Mouse (Mus musculus): Measurements from ENCODE around the gene Hpn.

The Hpn gene

DNA sequence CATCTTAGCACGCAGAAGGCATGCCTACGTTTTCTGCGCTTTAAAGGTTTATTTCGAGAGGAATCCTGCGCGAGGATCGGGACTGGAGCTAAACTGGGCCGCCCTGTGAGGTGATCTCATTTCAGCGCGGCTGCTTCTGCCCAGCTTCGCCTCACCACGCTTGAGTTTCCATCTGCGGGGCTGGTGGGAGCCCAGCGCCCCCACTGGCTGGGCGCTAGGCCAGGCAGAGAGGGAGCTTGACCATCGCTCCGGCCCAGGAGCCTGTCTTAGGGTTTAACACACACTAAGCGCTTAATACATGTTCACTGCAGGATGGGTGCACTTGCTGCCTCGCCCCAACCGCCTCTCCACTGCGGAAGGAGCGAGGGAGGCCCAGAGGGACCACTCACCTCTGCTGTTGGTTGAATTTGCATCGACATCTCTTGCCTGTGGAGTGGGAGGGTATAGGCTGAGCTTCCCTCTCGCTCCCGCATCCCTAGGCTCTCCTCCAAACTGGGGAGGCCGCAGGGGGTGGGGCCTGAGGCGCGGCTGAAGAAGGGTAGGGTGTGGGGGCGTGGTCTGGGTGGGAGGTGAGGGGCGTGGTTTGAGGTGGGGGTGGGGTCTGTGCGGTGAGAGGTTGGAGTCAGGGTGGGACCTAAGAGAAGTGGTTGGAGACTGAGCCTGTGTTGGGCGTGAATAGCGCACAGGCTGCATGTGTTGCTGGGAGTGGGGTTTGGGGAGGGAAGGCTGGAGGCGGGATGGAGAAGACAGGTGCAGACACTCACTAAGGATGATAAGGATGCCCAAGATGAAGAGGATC is 62.3 kb downstream of the Hpn start:
- DNase-seq, result peak; percentile 36

DNA sequence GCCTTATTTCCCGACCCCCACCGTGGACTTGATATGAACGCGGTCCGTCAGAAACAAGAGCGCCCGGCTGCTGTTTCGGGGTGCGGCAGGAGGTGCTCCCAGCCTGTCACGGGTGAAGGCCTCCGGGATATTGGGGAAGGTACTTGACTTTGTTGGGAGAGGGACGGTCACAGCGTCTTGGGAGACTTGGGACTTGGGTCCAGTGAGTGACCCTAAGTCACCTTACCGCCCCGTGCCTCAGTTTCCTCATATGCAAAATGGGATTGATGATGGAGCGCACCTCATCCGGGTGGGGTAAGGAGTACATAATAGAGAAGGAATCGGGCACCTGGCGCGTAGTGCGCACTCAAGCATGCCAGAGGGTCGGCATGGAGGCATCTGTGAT is 62.8 kb downstream of the Hpn start:
- DNase-seq, result no peak

DNA sequence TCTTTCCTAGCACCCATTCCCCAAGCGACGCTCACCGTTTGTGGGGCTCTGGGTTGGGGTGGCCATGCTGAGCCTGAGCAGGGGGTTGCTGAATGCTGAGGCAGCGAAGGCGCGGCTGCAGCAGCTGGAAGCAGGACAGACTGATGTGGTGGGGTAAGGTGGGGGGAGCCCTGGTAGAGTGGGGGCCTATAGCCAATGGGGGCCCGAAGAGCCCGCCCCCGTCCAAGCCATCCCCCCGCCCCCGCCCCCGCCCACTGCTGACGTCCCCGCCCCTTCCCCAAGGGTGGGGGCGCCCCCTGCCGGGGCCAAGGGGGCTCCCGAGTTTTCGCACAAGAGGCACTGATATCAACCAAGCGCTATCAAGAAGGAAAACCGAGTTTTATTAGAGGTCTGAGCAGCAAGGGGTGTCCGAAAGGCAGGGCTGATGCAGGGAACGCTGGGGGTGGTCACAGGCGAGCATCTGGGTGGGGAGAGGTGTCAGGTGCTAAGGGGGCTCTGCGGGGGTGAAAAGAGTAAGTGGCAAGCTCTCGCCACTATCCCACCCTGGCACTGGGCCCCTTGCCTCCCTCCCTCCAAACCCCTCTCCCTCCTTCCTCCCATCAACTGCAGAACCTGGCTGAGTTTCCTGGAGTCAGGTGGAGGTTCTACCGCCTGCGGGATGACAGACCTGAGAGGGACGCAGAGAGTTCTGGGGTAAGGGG is 63.6 kb downstream of the Hpn start, which contains the start of gene Fxyd7:
TSS of gene Fxyd7 (minus strand) at position 147 of the 701 bp plus-strand sequence.
- DNase-seq, result no peak

DNA sequence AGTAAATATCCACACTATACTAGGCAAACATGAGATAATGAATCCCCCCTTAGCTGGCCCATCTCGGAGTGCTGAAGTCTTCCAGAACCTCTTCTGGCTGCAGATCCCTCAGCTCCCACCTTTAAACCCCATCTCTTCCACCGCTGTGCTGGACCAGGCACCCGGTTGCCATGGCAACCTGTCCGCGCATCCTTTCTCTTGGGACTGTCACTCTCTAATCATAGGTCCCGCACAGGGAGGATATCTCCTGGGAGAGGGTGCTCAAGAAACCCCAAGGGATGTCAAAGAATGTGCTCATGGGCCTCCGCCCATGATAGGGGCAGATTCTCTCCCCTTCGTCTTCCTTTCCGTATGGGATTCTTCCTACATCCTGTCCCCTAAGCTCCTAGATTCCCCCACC is 64.2 kb downstream of the Hpn start:
- DNase-seq, result no peak

DNA sequence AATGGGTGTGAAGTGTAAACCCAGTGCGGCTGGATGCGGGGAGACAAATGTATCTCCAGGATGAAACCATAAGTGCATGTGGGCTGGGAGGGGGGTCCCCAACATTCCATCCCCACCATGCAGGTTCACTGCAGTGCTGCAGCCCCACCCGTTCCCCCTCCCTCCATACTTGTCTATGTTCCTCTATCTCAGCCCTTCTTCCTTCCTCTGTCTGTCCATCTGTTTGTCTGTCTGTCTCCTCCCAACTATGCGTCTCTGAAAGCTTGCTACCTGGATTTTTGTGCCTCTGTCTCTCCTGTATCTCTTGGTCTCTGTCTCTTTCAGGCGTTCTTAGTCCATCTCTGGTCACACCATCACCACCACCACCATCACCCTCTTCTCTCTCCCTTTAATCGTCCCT is 64.6 kb downstream of the Hpn start:
- DNase-seq, result no peak

DNA sequence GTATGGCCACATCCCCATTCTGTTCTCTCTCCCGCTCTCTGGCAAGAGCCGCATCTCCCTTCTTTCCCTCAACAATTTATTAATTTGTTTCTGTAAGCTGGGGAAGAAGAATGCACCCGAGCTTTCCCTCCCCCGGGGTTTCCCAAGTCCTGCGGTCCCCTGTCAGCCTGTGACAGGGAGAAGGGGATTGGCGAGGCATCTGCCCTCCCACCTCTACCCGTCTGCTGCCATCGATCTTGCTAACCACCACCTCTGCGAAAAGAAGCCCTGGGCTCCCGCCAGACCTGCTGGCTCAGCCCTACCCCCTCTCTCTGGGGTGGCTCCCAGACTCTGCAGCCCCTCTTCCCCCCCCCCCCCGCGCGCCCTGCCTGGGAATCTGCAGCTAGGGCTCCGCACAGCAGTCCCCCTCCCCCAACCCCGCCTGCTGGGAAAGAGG is 65.2 kb downstream of the Hpn start:
- DNase-seq, result no peak

DNA sequence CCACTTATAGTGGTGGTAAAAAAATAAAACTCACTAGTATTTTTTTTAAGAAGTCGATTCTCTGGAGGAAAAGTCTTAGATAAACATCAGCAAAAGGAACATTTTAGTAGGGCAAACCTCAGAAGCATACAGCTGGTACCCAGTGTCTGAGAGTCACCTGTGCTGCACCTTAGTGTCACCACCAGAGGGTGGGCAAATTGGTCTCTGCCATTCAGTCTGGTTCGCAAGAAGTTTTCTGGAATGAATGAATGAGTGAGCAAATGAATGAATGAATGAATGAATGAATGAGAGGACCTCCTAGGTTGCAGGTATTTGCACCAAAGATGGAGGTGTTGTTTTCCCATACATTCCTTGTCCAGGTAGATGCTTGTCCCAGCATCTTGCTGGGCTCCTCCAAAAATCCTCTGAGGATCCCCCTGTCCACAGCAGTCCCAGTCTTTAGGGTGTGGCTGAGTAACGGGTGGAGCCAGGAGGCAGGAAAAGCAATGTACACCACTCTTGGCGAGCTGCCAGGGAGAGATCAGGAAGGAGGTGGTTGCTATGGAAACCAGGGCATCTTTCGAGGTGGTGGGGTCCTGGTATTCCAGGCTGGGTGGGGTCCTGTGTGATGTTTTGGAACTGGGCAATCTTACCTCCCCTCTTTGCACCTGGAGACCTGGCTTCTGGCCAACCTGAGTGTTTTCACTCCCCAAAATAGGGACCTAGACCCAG is 65.8 kb downstream of the Hpn start:
- DNase-seq, result no peak

Data from lung, postnatal 36 days (tissue).